Mouse (Mus musculus): Measurements from ENCODE around the gene Cd101. TPM values are rescaled to one million over a fixed set of nuclear protein-coding genes. Genes with fewer than 3 reads are reported as not detected.

Cd101 gene
- polyA plus RNA-seq, 1 experiment from 2014 or later: not detected

Other genes with a start within 250 kb of the Cd101 start
- not detected in 2 replicates for gene Vtcn1, start 204.1 kb downstream of the Cd101 start, polyA plus RNA-seq (2016; fragmentation: Nextera tagmentation; extraction: Ambion mirVana)
- gene Trim45, start 107.4 kb downstream of the Cd101 start, polyA plus RNA-seq (2016; fragmentation: Nextera tagmentation; extraction: Ambion mirVana): 4.6 and 5.3 TPM in 2 replicates
- 35.6 and 36.0 TPM in 2 replicates for gene Ttf2, start 59.9 kb downstream of the Cd101 start, polyA plus RNA-seq (2016; fragmentation: Nextera tagmentation; extraction: Ambion mirVana)
- gene Ptgfrn, start 80.7 kb upstream of the Cd101 start, polyA plus RNA-seq (2016; fragmentation: Nextera tagmentation; extraction: Ambion mirVana): 3.2 and 3.3 TPM in 2 replicates

Measured in forebrain, embryonic 10.5 days (tissue).